Mouse (Mus musculus) heart, adult 11 months (tissue): ENCODE results near the gene Gm14085.

Experiments used
- DNase-seq: peaks from one replicate; pipeline ENCODE4 v3.0.0; 2022

The Gm14085 gene

GRCm38 (mm10) chr2:122562251-122562650, 77.5 kb downstream of the Gm14085 start:
- DNase-seq, result no peak

- no peak for DNase-seq
Observed at GRCm38 (mm10) chr2:122569439-122569838, 84.7 kb downstream of the Gm14085 start.

GRCm38 (mm10) chr2:122570430-122570829, 85.7 kb downstream of the Gm14085 start:
- DNase-seq, result no peak

- DNase-seq, result no peak
Observed at GRCm38 (mm10) chr2:122571326-122571725, 86.6 kb downstream of the Gm14085 start.

- no peak for DNase-seq
Observed at GRCm38 (mm10) chr2:122572438-122572837, 87.7 kb downstream of the Gm14085 start.

- peak; percentile 89 for DNase-seq
Observed at GRCm38 (mm10) chr2:122575470-122575869, 90.7 kb downstream of the Gm14085 start.

- DNase-seq, result no peak
Observed at GRCm38 (mm10) chr2:122576295-122576694, 91.6 kb downstream of the Gm14085 start.

- no peak for DNase-seq
Observed at GRCm38 (mm10) chr2:122577316-122577715, 92.6 kb downstream of the Gm14085 start.
